Mouse (Mus musculus): ENCODE measurements at regions not wholly inside any gene's neighbourhood (a gene's known extent, or its start where the extent isn't known, plus 50 kb on each side); places are given as distances from the start of the nearest gene placed in this dataset.

GRCm38 (mm10) chr14:108090965-108091364 lies 823.0 kb downstream of the Slitrk1 start:
- TF ChIP-seq CTCF (conservative IDR thresholded peaks at IDR 0.05; ENCODE audit: low read length) (no peak), POU5F1 (IDR thresholded peaks at IDR 0.05; ENCODE audit: borderline replicate concordance, low read length) (no peak), NANOG (IDR thresholded peaks at IDR 0.05; ENCODE audit: borderline replicate concordance, low read length) (no peak)
